Mouse (Mus musculus) C2C12 (cell line): ENCODE results near the gene Preb.
A peak's percentile ranks its signal among the peaks of the same experiment; 100 is the strongest.

Experiments used
- CTCF ChIP-seq: IDR thresholded peaks from one replicate; pipeline ENCODE4 v1.5.1; 2011; ENCODE audit not compliant: control insufficient read depth, insufficient read depth, insufficient read length
- MAX ChIP-seq: IDR thresholded peaks from one replicate; pipeline ENCODE4 v1.6.1; 2011; ENCODE audit warnings: mild to moderate bottlenecking, control low read depth

GRCm38 (mm10) chr5:30921256-30922033 is 38.7 kb downstream of the Preb start, which contains the start of gene Khk:
- TF ChIP-seq CTCF (peak; percentile 90), MAX (no peak)
